Mouse (Mus musculus) liver, adult 2 months (tissue): ENCODE measurements around the gene Trank1.

Experiments
- CTCF ChIP-seq: fragments of 200-500 bp; IDR thresholded peaks from 2 replicates; pipeline ENCODE4 v1.5.1; 2011; ENCODE audit warnings: low read depth, low read length, control low read depth
- POLR2A ChIP-seq: fragments of 200-500 bp; IDR thresholded peaks from 2 replicates; pipeline ENCODE4 v1.6.1; 2011; ENCODE audit warnings: low read length, control low read depth; ENCODE audit not compliant: insufficient read depth; ENCODE audit errors: extremely low read depth

- no peak for TF ChIP-seq POLR2A
- no peak for TF ChIP-seq CTCF
These were observed 16.6 kb upstream of the Trank1 start for GRCm38 (mm10) chr9:111294911-111295310.
